Mouse (Mus musculus): ENCODE measurements around the gene B3galt1. TPM values are rescaled to one million over a fixed set of nuclear protein-coding genes. Genes with fewer than 3 reads are reported as not detected.

B3galt1 gene
- total RNA-seq, 2 experiments from 2014 or later = 6.5 to 6.8 TPM

DNA sequence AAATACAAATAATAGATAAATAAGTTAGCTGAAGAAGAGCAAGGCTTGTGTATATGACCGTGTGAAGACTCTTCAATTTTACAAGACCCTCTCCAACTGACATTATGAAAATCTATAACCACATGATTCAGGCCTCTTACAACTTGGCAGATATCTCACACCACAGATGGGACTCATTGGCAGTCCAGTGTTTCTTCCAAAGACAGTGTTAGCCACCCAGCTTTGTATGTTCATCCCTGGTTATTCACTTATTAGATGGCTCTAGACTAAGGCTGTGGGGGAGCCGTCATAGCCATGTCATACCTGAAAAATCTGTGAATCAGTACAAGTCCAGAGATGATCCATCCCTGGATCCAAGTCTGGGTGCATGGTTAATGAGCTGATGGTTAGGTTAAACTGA is 463.1 kb downstream of the B3galt1 start:
- DNase-seq (ENCODE audit: low spot score in 2 of 2) = no peak

DNA sequence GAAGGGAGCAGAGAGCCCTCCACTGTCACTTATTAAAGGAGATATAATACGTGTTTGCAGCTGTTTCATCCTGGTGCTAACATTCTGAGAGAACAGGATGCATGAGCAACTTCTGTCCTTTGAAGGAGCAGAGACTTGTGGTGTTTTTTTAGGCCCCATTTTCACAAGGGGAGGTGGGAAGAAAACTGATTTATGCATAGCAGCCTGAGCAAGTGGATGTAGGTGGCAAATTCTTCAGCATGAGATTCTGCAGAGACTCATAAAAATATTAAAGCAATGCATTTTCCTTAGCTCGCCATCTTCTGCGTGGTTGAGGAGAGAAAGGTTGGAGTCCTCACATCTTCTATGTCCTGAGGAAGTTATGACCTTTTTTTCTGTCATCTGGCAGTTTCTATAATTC is 469.0 kb downstream of the B3galt1 start:
- DNase-seq (ENCODE audit: low spot score in 2 of 2) = no peak

DNA sequence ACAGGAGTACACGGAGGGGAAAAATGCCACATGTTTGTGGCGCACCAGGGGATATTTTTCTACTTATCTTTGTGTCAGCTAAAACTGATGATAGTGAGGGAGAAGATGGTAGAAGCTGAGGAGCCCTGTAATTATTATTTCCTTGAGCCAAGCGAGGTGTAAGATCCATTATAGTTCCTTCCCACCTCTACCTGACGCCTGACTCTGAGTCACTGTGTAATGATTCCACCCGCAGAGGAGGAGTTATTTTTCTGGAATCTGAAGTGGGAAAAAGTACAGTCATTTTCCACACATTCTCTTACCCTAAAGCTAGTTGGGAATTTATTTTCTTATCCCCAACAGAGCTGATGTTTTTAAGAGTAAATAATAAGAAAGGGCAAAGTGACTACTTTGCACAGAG is 475.1 kb downstream of the B3galt1 start:
- DNase-seq (ENCODE audit: low spot score in 2 of 2) = no peak

DNA sequence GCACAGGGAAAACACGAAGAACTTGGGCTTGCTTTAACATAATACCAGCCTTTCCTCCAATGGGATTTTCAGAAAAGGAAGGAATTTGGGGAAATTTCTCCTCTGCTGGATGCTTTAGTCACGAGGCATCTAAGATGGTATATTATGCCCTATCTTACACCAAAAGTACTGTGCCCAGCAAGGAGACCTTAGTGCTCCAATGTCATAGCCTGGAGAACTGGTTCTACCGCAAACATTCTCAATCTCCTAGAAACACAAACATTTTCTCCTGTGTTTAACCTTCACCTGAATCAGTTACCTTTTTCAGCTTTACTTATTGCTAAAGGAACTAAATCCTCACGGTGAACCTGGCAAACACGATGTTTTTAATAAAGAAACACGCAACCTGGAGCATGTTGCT is 486.8 kb downstream of the B3galt1 start:
- no peak for DNase-seq (ENCODE audit: low spot score in 2 of 2)

DNA sequence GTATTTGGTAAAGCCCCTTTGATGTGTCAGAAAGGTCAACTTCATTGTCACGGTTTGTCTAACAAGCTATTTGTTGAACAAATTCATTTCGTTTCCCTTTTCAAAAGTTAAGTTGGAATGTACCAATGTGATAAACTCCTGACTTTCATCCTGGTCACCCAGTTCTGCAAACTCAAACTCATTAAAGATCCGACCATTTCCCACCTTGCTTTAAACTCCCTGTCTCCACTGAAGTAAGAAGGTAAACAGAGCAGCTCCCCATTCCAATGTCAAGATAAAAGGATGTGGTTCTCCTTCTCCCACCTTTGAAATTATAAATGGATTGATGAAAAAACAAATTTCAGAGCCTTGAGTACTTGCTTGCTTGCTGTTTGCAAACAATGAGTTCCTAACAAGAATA is 487.6 kb downstream of the B3galt1 start:
- no peak for DNase-seq (ENCODE audit: low spot score in 2 of 2)

DNA sequence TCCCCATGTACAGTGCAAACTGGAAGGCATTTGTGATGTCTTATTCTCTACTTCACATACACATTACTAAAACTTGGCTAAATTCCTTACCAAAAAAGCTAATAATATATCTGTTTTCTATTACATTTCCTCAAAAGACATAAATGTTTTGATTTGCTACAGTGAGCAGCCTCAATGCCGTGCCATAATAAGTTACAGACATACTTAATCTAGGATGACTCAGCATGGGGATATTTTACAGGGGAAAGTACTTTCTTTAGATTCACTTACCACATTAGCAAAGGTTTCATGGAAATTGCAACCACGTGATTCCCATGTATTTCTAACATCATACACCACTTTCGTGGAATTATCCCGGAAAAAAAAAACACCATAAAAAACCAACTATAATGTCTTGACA is 495.7 kb downstream of the B3galt1 start:
- no peak for DNase-seq (ENCODE audit: low spot score in 2 of 2)

DNA sequence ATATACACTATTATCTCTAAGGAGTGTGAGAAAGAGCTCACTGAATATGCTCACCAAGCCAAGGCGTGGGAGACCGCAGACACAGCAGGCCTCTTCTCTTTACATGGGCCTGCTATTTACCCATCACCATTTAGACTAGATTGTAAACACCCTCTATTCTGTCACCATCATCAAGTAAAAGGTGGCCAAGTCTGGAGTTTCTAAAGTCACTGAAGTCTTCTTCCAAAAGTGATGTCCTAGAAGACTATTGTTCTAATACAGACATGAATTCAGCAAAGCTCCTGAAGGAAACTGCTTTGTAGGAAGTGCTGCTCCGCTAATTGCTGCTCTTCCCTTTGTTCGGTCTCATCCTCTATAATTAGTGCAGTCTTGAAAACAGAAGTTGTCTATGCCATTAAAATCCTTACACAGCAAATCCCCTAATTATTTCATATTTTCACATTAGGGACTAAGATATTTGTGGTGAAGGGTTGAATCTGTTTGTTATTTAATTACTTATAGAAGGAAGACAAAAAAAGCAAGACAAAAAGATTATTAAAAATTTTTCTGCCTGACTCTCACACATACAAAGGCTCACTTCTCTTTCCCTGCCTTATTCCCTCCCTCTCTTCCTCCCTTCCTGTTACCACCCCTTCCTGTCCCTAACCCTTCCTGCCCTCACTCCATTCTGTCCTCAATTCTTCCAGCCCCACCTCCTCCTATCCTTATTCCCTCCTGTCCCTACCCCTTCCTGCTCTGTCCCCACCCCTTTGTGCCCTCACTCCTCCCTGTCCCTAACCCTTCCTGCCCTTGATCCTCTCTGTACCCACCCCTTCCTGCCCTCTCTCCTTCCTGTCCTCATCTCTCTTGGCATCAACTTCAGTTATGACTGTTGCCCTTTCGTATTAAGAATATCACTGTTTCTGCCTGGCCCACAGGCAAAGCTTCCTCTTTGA is 514.0 kb downstream of the B3galt1 start:
- no peak for DNase-seq (ENCODE audit: low spot score in 2 of 2)

DNA sequence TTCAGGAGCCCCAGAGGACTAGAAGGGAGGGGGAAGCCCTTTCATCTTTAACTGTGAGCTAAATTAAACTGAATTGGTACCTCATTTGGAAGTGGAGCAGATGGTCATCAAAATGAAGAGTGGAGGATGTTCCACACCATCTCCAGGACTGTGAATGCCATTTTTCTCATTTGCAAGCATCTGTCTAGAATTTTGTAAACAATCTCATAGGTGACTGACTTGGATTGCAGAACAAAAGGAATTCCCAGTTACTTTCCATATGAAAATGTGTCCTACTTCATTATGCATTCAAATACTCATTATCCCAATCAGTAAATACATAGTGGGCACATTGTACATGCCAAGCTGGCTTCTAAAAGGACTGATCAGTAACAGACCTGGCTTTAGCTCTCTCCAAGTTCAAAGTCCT is 515.2 kb downstream of the B3galt1 start:
- no peak for DNase-seq (ENCODE audit: low spot score in 2 of 2)

DNA sequence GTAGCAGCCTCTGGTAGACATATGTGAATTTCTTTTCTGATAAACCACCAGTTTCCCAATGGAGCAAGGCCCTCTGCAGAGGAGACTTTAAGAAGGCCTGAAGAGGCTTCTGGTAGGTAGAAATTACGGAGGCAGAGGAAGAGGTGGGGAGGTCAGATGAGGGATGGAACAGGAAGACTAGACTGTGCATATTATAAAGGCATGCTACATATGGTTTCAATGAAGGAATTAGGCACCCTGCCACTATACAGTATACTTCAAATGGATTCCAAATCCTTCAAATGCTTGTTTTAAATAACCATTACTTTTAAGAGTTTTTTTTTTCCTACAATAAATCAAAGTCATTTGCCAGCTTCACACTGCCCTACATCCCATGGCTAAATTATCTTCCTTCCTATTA is 518.8 kb downstream of the B3galt1 start:
- DNase-seq (ENCODE audit: low spot score in 2 of 2) = no peak

DNA sequence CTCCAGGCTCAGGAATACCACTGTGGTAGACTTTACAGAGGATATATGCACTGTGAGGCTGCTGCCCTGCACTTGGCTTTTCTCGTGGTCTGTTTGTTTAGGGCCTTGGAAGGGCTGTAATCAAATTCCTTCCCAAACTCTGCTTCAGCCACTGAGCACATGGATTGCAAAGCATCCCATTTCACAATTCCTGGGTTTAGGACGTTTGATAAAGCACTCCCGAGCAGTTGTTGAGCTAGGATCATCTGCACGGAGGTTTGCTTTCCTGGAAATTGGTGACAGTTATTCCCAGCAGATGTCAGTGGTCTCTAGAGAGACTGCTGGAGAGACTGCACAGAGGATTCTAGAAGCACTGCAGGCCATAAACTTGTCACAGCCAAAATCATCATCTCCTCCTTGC is 520.4 kb downstream of the B3galt1 start:
- DNase-seq (ENCODE audit: low spot score in 2 of 2) = no peak

DNA sequence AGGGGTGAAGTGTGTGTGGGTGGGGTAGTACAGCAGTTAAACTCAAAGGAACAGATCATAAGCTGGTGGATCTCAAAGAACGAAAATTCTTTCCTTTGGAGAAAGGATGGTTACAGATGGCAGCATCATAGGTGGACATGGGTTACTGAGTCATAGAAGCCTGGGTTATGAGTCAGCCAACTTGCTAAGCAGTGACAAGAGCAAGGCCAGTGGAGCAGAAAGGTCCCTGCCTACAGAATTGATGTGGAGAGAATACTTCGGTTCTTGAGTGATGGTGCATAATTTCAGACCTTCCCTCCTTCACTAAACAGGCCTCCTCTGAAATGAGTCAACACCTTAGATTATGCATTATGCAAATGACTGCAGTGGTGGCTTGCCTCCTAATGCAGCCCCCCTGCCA is 525.9 kb downstream of the B3galt1 start:
- DNase-seq (ENCODE audit: low spot score in 2 of 2) = no peak

DNA sequence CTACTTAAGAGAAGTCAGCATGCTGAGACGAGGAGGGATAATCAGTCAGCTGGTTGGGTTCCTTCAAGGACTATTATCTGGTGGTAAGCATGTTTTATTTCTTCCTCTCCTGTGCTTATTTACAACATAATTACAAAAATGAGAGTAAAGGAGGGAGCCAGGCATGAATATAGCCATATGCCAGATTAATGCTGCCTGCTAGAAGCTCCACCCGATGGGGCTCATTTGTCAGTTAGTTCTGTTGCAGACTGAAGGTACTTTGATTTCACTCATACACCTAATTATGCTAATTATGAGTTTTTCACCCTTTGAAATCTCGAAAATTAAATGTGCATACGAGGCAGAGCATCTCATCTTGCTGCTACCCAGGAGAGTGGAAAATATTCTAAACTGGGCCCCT is 539.0 kb downstream of the B3galt1 start:
- no peak for DNase-seq (ENCODE audit: low spot score in 2 of 2)

DNA sequence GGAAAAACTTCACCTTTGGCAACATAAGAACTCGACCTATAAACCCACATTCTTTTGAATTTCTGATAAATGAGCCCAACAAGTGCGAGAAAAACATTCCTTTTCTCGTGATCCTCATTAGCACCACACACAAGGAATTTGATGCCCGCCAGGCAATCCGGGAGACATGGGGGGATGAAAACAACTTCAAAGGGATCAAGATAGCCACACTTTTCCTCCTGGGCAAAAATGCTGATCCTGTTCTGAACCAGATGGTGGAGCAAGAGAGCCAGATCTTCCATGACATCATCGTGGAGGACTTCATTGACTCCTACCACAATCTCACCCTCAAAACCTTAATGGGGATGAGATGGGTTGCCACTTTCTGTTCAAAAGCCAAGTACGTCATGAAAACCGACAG is 552.4 kb downstream of the B3galt1 start:
- DNase-seq (ENCODE audit: low spot score in 2 of 2) = no peak

DNA sequence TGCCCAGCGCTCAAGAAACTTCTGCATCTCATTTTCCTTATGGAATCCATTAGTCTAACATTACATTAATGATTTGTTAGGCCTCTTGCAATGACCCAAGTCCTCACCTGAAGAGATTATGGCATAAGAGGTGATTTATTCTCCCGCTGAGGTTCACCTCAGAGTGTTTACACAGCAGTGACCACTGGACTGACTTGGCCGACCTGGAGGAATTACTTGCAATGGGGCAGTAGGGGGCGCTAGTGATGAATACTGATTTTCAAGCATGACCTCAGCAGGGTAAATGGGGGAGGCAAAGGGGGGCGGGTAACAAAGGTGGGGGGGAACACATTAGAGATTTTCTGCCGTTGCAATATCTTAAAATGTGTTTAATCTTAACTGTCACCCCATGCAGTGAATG is 559.1 kb downstream of the B3galt1 start:
- no peak for DNase-seq (ENCODE audit: low spot score in 2 of 2)

DNA sequence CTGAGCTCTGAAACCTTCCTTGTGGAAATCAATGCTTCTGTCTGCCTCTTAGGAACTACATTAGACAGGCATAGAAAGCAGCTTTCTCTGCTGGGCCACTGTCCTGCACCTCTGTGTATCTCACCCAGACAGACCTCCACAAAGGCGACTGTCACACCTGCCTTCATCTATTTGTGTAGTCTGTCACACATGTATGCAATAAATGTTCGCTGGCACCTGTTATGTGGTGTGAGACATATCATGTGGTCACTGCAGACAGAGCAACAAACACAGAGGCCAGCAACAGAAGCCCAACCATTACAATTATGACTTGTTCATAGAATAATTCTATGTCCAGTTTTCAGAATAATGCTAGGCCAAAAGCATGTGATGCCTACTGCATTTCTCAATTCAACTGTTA is 575.4 kb downstream of the B3galt1 start:
- no peak for DNase-seq (ENCODE audit: low spot score in 2 of 2)

DNA sequence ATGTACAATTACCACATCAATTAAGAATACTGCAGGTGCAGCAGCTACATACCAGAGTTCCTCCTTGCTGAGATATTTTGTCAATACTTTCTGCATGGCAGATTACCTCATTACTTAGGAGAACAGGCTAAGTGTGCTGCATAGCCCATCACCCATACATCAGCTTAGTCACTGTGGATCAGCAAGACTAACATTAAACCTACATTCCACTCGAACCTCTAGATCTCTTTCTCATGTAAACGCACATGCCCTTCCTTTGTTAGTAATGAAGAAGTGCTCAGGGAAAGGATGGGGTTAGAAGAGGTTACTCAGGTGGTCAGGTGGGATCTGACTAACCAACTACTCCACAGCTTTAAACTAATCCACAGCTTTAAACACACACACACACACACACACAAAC is 577.6 kb downstream of the B3galt1 start:
- DNase-seq (ENCODE audit: low spot score in 2 of 2) = no peak

DNA sequence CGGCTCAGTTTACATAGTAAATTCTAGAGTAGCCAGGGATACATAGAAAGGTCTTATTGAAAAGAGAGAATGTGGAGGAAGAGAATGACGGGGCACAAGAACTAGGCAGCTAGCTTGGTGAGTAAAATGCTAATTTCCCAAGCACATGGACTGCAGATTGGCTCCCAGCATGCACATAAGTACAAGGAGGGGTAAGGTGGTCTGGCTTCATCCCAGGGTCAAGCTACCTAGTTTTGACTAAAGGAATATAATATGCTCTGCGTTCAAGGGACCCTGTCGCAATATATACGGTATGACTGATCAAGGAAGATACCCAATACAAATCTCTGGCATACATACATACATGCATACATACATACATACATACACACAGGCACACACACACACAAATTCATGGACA is 594.1 kb downstream of the B3galt1 start:
- DNase-seq (ENCODE audit: low spot score in 2 of 2) = no peak

DNA sequence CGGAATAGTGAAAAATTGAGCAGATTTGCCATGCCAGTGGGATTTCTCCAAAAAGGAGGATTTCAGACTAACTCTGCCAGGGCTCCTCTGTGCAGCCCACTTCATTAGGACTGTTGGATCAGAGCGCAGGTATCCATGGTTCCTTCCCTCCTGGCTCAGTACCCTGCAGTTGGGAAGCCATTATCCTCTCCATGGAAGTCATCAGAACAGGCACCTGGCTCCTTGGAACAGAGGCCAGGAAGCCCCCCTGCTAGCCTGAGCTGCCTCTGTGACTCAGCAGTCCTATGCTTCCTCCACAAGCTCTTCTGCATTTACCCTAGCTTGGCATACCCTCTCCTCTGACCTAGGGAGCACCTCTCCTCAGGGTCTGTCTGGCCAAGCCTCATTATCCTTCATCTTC is 594.9 kb downstream of the B3galt1 start:
- DNase-seq (ENCODE audit: low spot score in 2 of 2) = no peak

DNA sequence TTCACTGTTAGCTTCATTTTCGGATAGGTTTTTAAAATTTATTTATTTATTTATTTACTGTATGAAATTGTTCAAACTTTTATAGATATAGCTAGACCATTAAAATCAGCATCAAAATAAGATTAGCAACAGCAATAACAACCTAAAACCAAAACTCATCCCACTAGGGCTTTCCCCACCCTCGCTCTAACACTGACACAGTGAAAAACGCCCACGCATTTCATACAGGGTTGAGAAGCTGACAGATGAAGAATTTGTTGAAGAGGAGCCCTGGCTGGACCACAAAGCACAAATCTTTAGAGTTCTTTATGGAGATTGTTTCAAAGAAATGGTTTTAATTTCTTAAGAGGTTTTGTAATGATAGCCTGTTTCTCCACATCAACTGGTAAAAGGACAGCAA is 596.3 kb downstream of the B3galt1 start:
- DNase-seq (ENCODE audit: low spot score in 2 of 2) = no peak

DNA sequence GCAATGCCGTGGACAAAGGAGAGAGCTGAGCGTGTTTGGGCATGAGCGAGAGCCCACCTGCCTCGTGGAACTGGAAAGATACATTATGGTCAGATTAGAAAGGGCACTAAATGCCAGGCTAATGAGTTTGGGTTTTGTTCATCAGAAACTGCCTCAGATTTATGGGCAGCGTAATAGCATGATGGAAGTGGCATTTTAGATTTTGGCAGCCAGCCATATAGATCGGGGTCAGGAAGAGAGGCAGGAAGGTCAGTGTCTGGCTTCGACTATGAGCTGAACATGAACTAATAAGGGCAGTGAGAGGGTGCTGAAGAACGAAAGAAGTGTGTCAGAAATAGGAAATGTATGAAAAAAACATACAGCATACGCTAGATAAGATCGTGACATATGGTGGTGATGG is 605.6 kb downstream of the B3galt1 start:
- no peak for DNase-seq (ENCODE audit: low spot score in 2 of 2)

Measured in gastrocnemius, postnatal 4 days (tissue).